Mouse (Mus musculus) spleen, adult 2 months (tissue): Measurements from ENCODE around the gene Dusp10. TPM values are rescaled to one million over a fixed set of nuclear protein-coding genes. Genes with fewer than 3 reads are reported as not detected.

Experiments used
- DNase-seq, 2 experiments: peaks; one replicate each; pipeline versions ENCODE4 v3.0.0 to v3.0.0-alpha.2; 2012 to 2021; ENCODE audit warnings: low spot score in 2 of 2, low read depth in 1 of 2
- H3K27ac ChIP-seq: fragments of 200-500 bp; 2 replicates; pipeline ENCODE4 v1.5.1; 2012; ENCODE audit warnings: low read length, inconsistent platforms; ENCODE audit not compliant: insufficient read depth
- H3K27me3 ChIP-seq: fragments of 200-500 bp; 2 replicates; pipeline ENCODE4 v1.6.1; 2012; ENCODE audit warnings: mild to moderate bottlenecking, moderate library complexity, low read length, inconsistent platforms; ENCODE audit not compliant: control insufficient read depth, insufficient read depth
- H3K36me3 ChIP-seq: fragments of 200-500 bp; 2 replicates; pipeline ENCODE4 v1.6.1; 2012; ENCODE audit warnings: mild to moderate bottlenecking, low read length, inconsistent platforms; ENCODE audit not compliant: control insufficient read depth, insufficient read depth
- H3K4me1 ChIP-seq: fragments of 200-500 bp; 2 replicates; pipeline ENCODE4 v1.6.1; 2011; ENCODE audit warnings: inconsistent platforms; ENCODE audit not compliant: control insufficient read depth, insufficient read depth, insufficient read length
- H3K4me3 ChIP-seq: fragments of 200-500 bp; 2 replicates; pipeline ENCODE4 v1.5.1; 2011; ENCODE audit warnings: mild to moderate bottlenecking, inconsistent platforms; ENCODE audit not compliant: insufficient read depth, insufficient read length; ENCODE audit errors: extremely low read depth
- CTCF ChIP-seq: fragments of 200-500 bp; IDR thresholded peaks from 2 replicates; pipeline ENCODE4 v1.5.1; 2011; ENCODE audit warnings: mild to moderate bottlenecking, inconsistent platforms; ENCODE audit not compliant: insufficient read depth, insufficient read length, insufficient replicate concordance; ENCODE audit errors: extremely low read depth
- POLR2A ChIP-seq: fragments of 200-500 bp; IDR thresholded peaks from 2 replicates; pipeline ENCODE4 v1.6.1; 2011; ENCODE audit warnings: low read depth, low read length, inconsistent platforms
- WGBS: fragments of 180-500 bp; shearing (Covaris S2); methylation state at CpG from one replicate; pipeline ENCODE4 v1.1.7; 2018; 5-methylcytosine and 5-hydroxymethylcytosine counted together
- polyA plus RNA-seq: library from polyadenylated mRNA; depleted of rRNA; stranded (reverse); fragments of >200 nt; gene quantifications from 2 replicates; pipeline ENCODE4 v1.2.3, GENCODE M21; 2012

Gene Dusp10
- polyA plus RNA-seq, 1 experiment, result 23.4 TPM

- peaks cover 2% of the 10 kb centered on the region; the same call in 1 of the 2 replicates for H3K36me3 ChIP-seq
- DNase-seq, result no peak
- no peak overlapping the region for H3K27ac ChIP-seq
- WGBS, result 89% methylated on average over 9 of the region's 9 CpGs
- no peaks in the 10 kb centered on the region for H3K27me3 ChIP-seq
- no peak for TF ChIP-seq POLR2A
- no peak for TF ChIP-seq CTCF
- no peak overlapping the region for H3K4me3 ChIP-seq
- H3K4me1 ChIP-seq, result 0 out of 2 replicates have a peak, but pooled peaks cover 3% of the 10 kb centered on the region
Observed at GRCm38 (mm10) chr1:184060381-184060780, 47.3 kb downstream of the Dusp10 start.

- WGBS, result 74% methylated on average over 4 of the region's 4 CpGs
- Histone ChIP-seq H3K4me1 (peaks cover 3% of the 10 kb centered on the region; the same call in 1 of the 2 replicates), H3K27me3 (no peaks in the 10 kb centered on the region), H3K4me3 (no peak overlapping the region), H3K36me3 (peaks cover 2% of the 10 kb centered on the region; the same call in 1 of the 2 replicates), H3K27ac (no peak overlapping the region)
- TF ChIP-seq POLR2A (no peak), CTCF (no peak)
- no peak for DNase-seq
Observed at GRCm38 (mm10) chr1:184060828-184061734, 48.0 kb downstream of the Dusp10 start.

- no peak overlapping the region for H3K4me3 ChIP-seq
- DNase-seq, result no peak
- peaks cover 8% of the 10 kb centered on the region; the same call in 1 of the 2 replicates for H3K4me1 ChIP-seq
- 92% methylated on average over 1 of the region's 1 CpGs for WGBS
- H3K36me3 ChIP-seq, result peaks cover 2% of the 10 kb centered on the region; the same call in 1 of the 2 replicates
- no peak overlapping the region for H3K27ac ChIP-seq
- TF ChIP-seq CTCF (no peak), POLR2A (no peak)
- H3K27me3 ChIP-seq, result no peaks in the 10 kb centered on the region
Observed at GRCm38 (mm10) chr1:184061901-184062300, 48.8 kb downstream of the Dusp10 start.

- Histone ChIP-seq H3K36me3 (peaks cover 7% of the 10 kb centered on the region), H3K27me3 (no peaks in the 10 kb centered on the region), H3K27ac (no peak overlapping the region), H3K4me3 (no peak overlapping the region), H3K4me1 (peaks cover 10% of the 10 kb centered on the region; the same call in 1 of the 2 replicates)
- WGBS, result 54% methylated on average over 7 of the region's 7 CpGs
- DNase-seq, result peak in 1 of 2 experiments; percentile 42
- TF ChIP-seq CTCF (no peak), POLR2A (no peak)
Observed at GRCm38 (mm10) chr1:184064306-184064705, 51.2 kb downstream of the Dusp10 start.

- 93% methylated on average over 13 of the region's 13 CpGs for WGBS
- H3K27me3 ChIP-seq, result no peaks in the 10 kb centered on the region
- DNase-seq, result no peak
Observed at GRCm38 (mm10) chr1:184065589-184066361, 52.7 kb downstream of the Dusp10 start.

GRCm38 (mm10) chr1:184066460-184067287 is 53.6 kb downstream of the Dusp10 start:
- H3K36me3 ChIP-seq, result peaks cover 14% of the 10 kb centered on the region
- 50% methylated on average over 11 of the region's 11 CpGs for WGBS
- H3K4me3 ChIP-seq, result no peak overlapping the region

More at GRCm38 (mm10) chr1:184065589-184066361, 52.7 kb downstream of the Dusp10 start:
- Histone ChIP-seq H3K4me3 (no peak overlapping the region), H3K4me1 (peaks cover 10% of the 10 kb centered on the region; the same call in 1 of the 2 replicates), H3K27ac (no peak overlapping the region), H3K36me3 (peaks cover 10% of the 10 kb centered on the region)
- TF ChIP-seq CTCF, result no peak
- no peak for TF ChIP-seq POLR2A

More at GRCm38 (mm10) chr1:184066460-184067287, 53.6 kb downstream of the Dusp10 start:
- H3K27ac ChIP-seq, result no peak overlapping the region
- peaks cover 8% of the 10 kb centered on the region; the same call in 1 of the 2 replicates for H3K4me1 ChIP-seq
- TF ChIP-seq POLR2A (no peak), CTCF (no peak)
- no peak for DNase-seq
- no peaks in the 10 kb centered on the region for H3K27me3 ChIP-seq
